Mouse (Mus musculus): ENCODE results near the gene Trpm4. TPM values are rescaled to one million over a fixed set of nuclear protein-coding genes. Genes with fewer than 3 reads are reported as not detected.

Gene Trpm4
- polyA plus RNA-seq, 1 experiment from 2014 or later = 7.1 TPM

DNA sequence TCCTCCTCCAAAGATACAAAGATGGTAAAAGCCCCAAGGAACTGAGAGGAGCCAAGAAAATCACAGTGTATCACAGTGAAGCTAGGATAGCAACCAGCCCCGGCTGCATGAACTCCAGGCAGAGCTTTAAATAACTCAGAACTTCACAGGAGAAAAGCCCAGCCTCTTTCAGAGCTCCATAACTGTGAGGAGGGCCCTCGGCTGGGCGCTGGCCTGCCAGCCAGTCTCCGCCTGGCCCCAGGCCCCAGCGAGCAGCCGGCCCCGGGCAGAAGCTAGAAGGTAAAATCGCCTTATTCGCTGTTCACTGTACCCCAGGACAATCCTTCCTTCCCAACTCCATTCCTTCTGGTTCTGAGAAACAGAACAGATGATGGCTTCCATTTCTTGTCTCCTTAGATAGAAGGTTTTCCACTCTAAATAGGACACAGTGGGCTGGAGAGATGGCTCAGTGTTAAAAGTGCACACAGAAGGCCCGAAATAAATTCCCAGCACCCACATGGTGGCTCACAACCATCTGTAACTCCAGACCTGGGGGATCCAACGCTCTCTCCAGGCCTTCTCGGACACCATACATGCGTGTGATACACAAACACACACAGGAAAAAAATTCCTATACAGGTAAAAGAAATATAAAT, 4.6 kb downstream of the Trpm4 start:
- Histone ChIP-seq H3K4me2 (no peak overlapping the region), H3K4me3 (no peak overlapping the region), H3K9ac (no peak overlapping the region), H3K27me3 (no peaks in the 10 kb centered on the region), H3K9me3 (no peaks in the 10 kb centered on the region), H3K36me3 (0 out of 2 replicates have a peak, but pooled peaks cover 4% of the 10 kb centered on the region), H3K27ac (replicated peaks) (no peak overlapping the region), H3K4me1 (replicated peaks) (peaks cover 18% of the 10 kb centered on the region)
- WGBS = 74% methylated on average over 13 of the region's 13 CpGs
- ATAC-seq (ENCODE audit: low read depth) = no peak

DNA sequence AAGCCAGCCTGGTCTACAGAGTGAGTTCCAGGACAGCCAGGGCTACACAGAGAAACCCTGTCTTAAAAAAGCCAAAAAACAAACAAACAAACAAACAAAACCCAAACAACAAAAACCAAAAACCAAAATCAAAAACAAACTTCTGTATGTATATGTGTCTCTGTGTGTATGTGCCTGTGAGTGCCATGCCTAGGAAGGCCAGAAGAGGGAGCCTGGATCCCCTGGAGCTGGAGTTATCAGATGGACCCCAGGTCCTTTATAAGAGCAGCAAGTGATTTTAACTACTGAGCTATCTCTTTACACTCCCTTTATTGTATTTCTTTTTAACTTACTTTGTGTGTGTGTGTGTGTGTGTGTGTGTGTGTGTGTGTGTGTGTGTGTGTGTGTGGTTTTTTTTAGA, 7.8 kb downstream of the Trpm4 start:
- H3K36me3 ChIP-seq = 0 out of 2 replicates have a peak, but pooled peaks cover 4% of the 10 kb centered on the region
- no peak overlapping the region for H3K9ac ChIP-seq
- no peak overlapping the region for H3K4me2 ChIP-seq
- no peaks in the 10 kb centered on the region for H3K9me3 ChIP-seq
- H3K4me3 ChIP-seq = no peak overlapping the region
- H3K4me1 ChIP-seq (replicated peaks) = no peaks in the 10 kb centered on the region
- H3K27ac ChIP-seq (replicated peaks) = no peak overlapping the region
- H3K27me3 ChIP-seq = no peaks in the 10 kb centered on the region
- no peak for ATAC-seq (ENCODE audit: low read depth)

GRCm38 (mm10) chr7:45323069-45323468, 10.5 kb downstream of the Trpm4 start:
- H3K9me3 ChIP-seq = no peaks in the 10 kb centered on the region
- ATAC-seq (ENCODE audit: low read depth) = no peak
- WGBS = 35% methylated on average over 5 of the region's 5 CpGs
- no peak overlapping the region for H3K27ac ChIP-seq (replicated peaks)
- H3K27me3 ChIP-seq = no peaks in the 10 kb centered on the region
- 0 out of 2 replicates have a peak, but pooled peaks cover 4% of the 10 kb centered on the region for H3K36me3 ChIP-seq
- no peak overlapping the region for H3K9ac ChIP-seq
- H3K4me3 ChIP-seq = no peak overlapping the region
- no peak overlapping the region for H3K4me2 ChIP-seq
- H3K4me1 ChIP-seq (replicated peaks) = no peaks in the 10 kb centered on the region

DNA sequence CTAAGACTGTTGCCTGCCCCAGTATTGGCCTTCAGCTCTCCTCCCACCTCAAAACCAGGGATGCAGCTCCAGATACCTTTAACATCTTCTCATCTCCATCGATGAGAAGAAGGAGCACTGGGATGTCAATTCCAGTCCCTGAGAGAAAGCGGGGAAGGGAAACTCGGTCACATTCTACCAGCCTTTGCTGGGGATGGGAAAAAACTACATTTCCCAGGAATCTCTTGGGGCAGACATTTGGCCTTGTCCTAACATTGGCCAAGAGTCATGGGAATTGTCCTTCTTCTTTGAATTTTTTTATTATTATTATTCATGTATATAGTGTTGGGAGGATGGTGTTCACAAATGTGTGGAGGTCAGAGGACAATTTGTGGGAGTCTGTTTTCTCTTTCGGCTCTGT, 11.3 kb downstream of the Trpm4 start:
- Histone ChIP-seq H3K4me3 (no peak overlapping the region), H3K4me1 (replicated peaks) (no peaks in the 10 kb centered on the region), H3K4me2 (no peak overlapping the region), H3K27me3 (no peaks in the 10 kb centered on the region), H3K36me3 (0 out of 2 replicates have a peak, but pooled peaks cover 4% of the 10 kb centered on the region), H3K27ac (replicated peaks) (no peak overlapping the region), H3K9me3 (no peaks in the 10 kb centered on the region), H3K9ac (no peak overlapping the region)
- ATAC-seq (ENCODE audit: low read depth) = no peak
- WGBS = 89% methylated on average over 4 of the region's 4 CpGs

DNA sequence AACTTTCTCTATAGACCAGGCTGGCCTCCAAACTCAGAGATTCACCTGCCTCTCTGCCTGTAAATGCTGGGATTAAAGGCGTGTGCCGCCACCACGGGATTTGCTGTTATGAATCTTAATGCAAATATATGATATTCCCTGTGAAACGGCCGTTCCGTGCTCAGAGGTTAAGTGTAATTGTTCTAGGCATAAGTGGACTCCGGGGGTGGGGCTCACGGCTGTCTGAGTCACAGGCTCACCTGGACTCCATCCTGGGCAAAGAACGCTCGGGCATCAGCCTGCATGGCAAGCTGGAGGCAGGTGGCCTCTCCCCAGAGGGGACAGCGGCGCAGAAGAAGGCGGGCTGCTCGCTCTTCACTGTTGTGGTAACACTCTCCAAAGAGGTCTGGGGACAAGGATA, 17.0 kb downstream of the Trpm4 start:
- H3K36me3 ChIP-seq = 0 out of 2 replicates have a peak, but pooled peaks cover 7% of the 10 kb centered on the region
- WGBS = 91% methylated on average over 14 of the region's 14 CpGs
- H3K9ac ChIP-seq = no peak overlapping the region
- no peak for ATAC-seq (ENCODE audit: low read depth)
- H3K4me1 ChIP-seq (replicated peaks) = peaks cover 21% of the 10 kb centered on the region
- no peak overlapping the region for H3K27ac ChIP-seq (replicated peaks)
- no peaks in the 10 kb centered on the region for H3K9me3 ChIP-seq
- H3K27me3 ChIP-seq = peaks cover 3% of the 10 kb centered on the region
- H3K4me2 ChIP-seq = no peak overlapping the region
- H3K4me3 ChIP-seq = no peak overlapping the region

DNA sequence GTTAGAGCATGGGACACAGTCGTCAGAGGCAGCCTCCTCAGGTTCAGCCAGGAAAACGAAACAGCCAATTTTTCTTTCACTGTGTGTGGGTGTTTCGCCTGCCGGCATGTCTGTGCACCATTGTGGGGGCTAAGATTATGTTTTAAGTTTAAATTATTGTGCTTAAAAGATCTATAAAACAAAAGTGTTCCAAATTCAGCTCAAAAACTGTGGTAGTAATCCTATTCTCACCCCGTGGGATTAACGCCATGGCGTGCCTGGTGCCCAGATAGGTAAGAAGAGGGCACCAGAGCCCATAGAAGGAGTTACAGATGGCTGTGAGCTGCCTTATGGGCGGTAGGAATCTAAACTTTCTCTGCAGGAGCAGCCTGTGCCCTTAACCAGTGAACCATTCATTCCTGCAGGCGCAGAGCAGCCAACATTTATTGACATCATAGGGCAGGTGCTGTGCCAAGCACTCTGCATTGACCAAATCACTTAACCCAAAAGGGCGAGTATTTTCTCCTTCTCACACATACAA, 18.3 kb downstream of the Trpm4 start:
- Histone ChIP-seq H3K27me3 (peaks cover 3% of the 10 kb centered on the region), H3K9me3 (no peaks in the 10 kb centered on the region), H3K4me1 (replicated peaks) (peaks cover 22% of the 10 kb centered on the region), H3K4me2 (no peak overlapping the region), H3K9ac (no peak overlapping the region), H3K27ac (replicated peaks) (no peak overlapping the region), H3K4me3 (no peak overlapping the region), H3K36me3 (0 out of 2 replicates have a peak, but pooled peaks cover 7% of the 10 kb centered on the region)
- ATAC-seq (ENCODE audit: low read depth) = no peak
- WGBS = 89% methylated on average over 10 of the region's 10 CpGs

DNA sequence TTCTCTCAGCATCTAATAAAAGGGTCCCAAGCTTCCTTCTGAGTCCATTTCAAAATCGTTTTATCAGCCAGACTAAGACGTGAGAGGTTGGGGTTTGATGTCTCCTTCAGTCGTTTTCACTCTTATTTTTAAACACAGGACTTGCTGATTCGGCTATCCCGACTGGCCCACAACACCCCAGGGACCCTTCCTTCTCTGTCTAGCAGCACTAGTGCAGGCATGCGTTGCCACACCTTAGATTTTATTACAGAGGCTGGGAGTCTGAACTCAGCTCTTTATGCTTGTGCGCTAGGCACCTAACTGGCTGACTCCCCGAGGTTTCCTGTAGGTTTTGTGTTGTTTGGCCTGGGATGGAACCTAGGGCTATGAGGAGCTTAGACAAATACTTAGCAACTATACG, 20.1 kb downstream of the Trpm4 start:
- no peak overlapping the region for H3K4me3 ChIP-seq
- H3K4me1 ChIP-seq (replicated peaks) = peaks cover 36% of the 10 kb centered on the region
- no peak overlapping the region for H3K9ac ChIP-seq
- no peaks in the 10 kb centered on the region for H3K9me3 ChIP-seq
- H3K36me3 ChIP-seq = 0 out of 2 replicates have a peak, but pooled peaks cover 7% of the 10 kb centered on the region
- H3K4me2 ChIP-seq = 0 out of 2 replicates have a peak overlapping the region, but pooled peaks have one; percentile 28
- peaks cover 3% of the 10 kb centered on the region for H3K27me3 ChIP-seq
- ATAC-seq (ENCODE audit: low read depth) = no peak
- peak overlapping the region; percentile 24; the same call in 1 of the 2 replicates for H3K27ac ChIP-seq (replicated peaks)
- WGBS = 26% methylated on average over 9 of the region's 9 CpGs

DNA sequence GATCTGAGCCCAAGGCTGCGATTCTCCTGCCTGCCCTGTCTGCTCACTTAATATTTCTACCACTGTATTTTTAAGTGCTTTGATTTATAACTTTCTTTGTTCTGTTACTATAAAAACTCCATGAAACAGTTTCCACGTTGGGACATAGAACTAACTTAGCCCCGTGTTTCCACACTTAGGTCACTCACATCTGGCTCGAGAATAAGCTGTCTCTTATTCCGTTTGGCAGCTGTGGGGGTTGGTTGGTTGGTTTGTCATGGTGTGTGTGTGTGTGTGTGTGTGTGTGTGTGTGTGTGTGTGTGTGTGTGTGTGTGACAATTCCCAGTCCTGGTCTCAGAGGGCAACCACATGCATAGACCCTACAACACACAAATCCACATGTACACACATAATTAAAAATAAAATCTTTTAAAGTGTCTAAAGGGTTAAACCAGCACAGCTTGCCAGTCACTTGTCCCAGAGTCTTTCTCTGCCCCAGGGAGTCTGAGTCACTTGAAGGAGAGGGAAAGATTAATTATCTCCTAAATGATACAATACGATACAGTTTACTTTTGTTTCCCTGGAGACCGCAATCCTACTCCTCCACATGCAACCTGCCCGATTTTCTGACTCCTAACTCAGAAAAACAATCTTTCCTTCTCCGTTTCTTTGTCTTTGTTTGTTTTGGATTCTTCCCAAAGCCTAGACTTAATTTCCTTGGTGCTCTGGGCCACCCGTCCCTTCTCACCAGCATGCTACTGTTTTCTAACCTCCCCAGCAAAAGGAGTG, 20.7 kb downstream of the Trpm4 start:
- no peak for ATAC-seq (ENCODE audit: low read depth)
- H3K27me3 ChIP-seq = peaks cover 3% of the 10 kb centered on the region
- peaks cover 36% of the 10 kb centered on the region for H3K4me1 ChIP-seq (replicated peaks)
- no peak overlapping the region for H3K4me3 ChIP-seq
- WGBS = 20% methylated on average over 10 of the region's 10 CpGs
- peak overlapping the region; percentile 28; the same call in 1 of the 2 replicates for H3K4me2 ChIP-seq
- 0 out of 2 replicates have a peak, but pooled peaks cover 7% of the 10 kb centered on the region for H3K36me3 ChIP-seq
- no peak overlapping the region for H3K9ac ChIP-seq
- no peaks in the 10 kb centered on the region for H3K9me3 ChIP-seq
- no peak overlapping the region for H3K27ac ChIP-seq (replicated peaks)

DNA sequence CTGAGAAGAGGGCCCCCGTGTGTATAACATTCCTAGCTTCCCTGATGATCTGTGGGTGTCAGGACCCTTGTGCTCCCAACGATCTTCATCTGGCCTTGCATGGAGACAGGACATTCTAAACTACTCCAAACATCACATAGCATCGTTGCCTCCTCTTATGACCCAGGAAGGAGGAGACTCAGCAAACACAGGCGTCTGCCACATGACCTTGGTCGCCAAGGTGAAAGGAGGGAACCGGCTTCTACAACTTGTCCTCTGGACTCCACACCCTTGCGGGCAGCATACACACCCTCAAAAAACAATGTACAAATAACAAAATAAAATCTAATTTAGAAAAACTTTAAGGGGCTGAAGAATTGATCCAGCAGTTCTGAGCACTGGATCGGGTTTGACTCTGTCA, 21.6 kb downstream of the Trpm4 start:
- WGBS = 69% methylated on average over 8 of the region's 8 CpGs

GRCm38 (mm10) chr7:45309455-45309854, 24.1 kb downstream of the Trpm4 start:
- H3K36me3 ChIP-seq = no peaks in the 10 kb centered on the region
- no peaks in the 10 kb centered on the region for H3K9me3 ChIP-seq
- no peak for ATAC-seq (ENCODE audit: low read depth)
- H3K4me2 ChIP-seq = no peak overlapping the region
- no peak overlapping the region for H3K4me3 ChIP-seq
- H3K9ac ChIP-seq = 0 out of 2 replicates have a peak overlapping the region, but pooled peaks have one; percentile 23
- H3K27ac ChIP-seq (replicated peaks) = no peak overlapping the region
- 9% methylated on average over 9 of the region's 9 CpGs for WGBS
- peaks cover 3% of the 10 kb centered on the region for H3K27me3 ChIP-seq
- H3K4me1 ChIP-seq (replicated peaks) = peaks cover 47% of the 10 kb centered on the region

More for the DNA sequence above, 21.6 kb downstream of the Trpm4 start:
- Histone ChIP-seq H3K4me1 (replicated peaks) (peaks cover 36% of the 10 kb centered on the region), H3K4me2 (no peak overlapping the region), H3K27ac (replicated peaks) (no peak overlapping the region), H3K9me3 (no peaks in the 10 kb centered on the region), H3K36me3 (0 out of 2 replicates have a peak, but pooled peaks cover 6% of the 10 kb centered on the region), H3K4me3 (no peak overlapping the region), H3K9ac (no peak overlapping the region), H3K27me3 (peaks cover 3% of the 10 kb centered on the region)
- ATAC-seq (ENCODE audit: low read depth) = no peak

- Histone ChIP-seq H3K4me3 (no peak overlapping the region), H3K4me1 (replicated peaks) (peaks cover 44% of the 10 kb centered on the region), H3K27me3 (peaks cover 3% of the 10 kb centered on the region; the same call in 1 of the 2 replicates), H3K9ac (peak overlapping the region; percentile 23; the same call in 1 of the 2 replicates), H3K27ac (replicated peaks) (no peak overlapping the region), H3K36me3 (no peaks in the 10 kb centered on the region), H3K9me3 (no peaks in the 10 kb centered on the region), H3K4me2 (no peak overlapping the region)
- 62% methylated on average over 14 of the region's 15 CpGs for WGBS
- no peak for ATAC-seq (ENCODE audit: low read depth)
Observed at GRCm38 (mm10) chr7:45308551-45309240, 24.9 kb downstream of the Trpm4 start.

All from neural tube, embryonic 13.5 days (tissue).